ENCODE assay signal across 8 mouse cellular contexts in the genomic region with DNA sequence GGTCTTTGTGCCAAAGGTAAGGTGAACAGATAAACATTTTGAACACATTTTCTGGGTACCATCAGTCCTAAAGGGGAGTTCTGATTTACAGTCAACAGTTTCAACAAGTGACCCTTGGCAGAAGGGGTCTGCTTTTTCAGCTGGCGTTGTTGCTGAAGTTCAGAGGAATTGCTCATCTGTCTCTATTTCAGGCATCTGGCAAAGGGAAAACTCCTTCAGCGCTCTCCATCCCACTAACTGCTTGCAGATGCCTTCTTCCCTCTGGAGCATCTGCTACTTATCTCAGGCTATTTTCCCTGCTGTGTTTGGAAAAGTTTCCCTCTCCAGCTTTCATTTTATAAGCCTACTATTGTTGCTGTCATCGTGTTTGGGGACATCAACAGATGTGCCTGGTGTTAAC.
DNase-seq lines count a peak whose midpoint lies in the region; ATAC-seq lines count a peak whose summit lies in the region.
"Had no signal": no experiment of that assay in that cellular context is flagged by ENCODE, and none has a peak within 500 bp of the region (broad histone marks: within the 10 kb centered on the region; RNA-seq: fewer than 3 reads in every experiment).

No protein-coding gene starts in this region.

- H3K27me3 ChIP-seq in liver, embryonic 12.5 days (replicated peaks) = no peaks in the 10 kb centered on the region

- H3K4me1 ChIP-seq in liver, embryonic 12.5 days = no peaks in the 10 kb centered on the region

- 42% methylated on average over 3 of the region's 3 CpGs for WGBS in liver, embryonic 12.5 days (ENCODE audit: insufficient replicate concordance)

- no peak overlapping the region for H3K9ac ChIP-seq in liver, embryonic 12.5 days

- ATAC-seq in cerebellum, adult (ENCODE audit: insufficient number of reproducible peaks, low FRiP score, low TSS enrichment) = no peak
- ATAC-seq in liver, embryonic 12.5 days = no peak

- peak; percentile 18 for DNase-seq in layer of hippocampus, adult 9-11 months
- DNase-seq in layer of hippocampus, adult 9-10 months (ENCODE audit: low spot score) = no peak
- peak; percentile 86 for DNase-seq in embryo, embryonic 10.5 days (ENCODE audit: low spot score)
- DNase-seq in gastrocnemius, adult 8-10 months (ENCODE audit: low spot score in 2 of 2) = peak; percentile 10 to 33
- peak; percentile 15 to 29 for DNase-seq in kidney, postnatal 4 days

- no peak overlapping the region for H3K27ac ChIP-seq in liver, embryonic 12.5 days

- H3K4me3 ChIP-seq in liver, embryonic 12.5 days = no peak overlapping the region
- H3K4me3 ChIP-seq: erythroblast, embryonic 14.5 days had no signal

- H3K9me3 ChIP-seq in liver, embryonic 12.5 days (replicated peaks) = no peaks in the 10 kb centered on the region

- H3K36me3 ChIP-seq in liver, embryonic 12.5 days = no peaks in the 10 kb centered on the region

- no peak overlapping the region for H3K4me2 ChIP-seq in liver, embryonic 12.5 days
